Mouse (Mus musculus) inflammation-experienced regulatory T-cells, adult 6 months (primary cell): ENCODE data around the gene Msl1. TPM values are rescaled to one million over a fixed set of nuclear protein-coding genes. Genes with fewer than 3 reads are reported as not detected.

Source experiments
- ATAC-seq: one replicate; pipeline ENCODE4 v1.8.0; 2017
- polyA plus RNA-seq, 3 experiments: library from polyadenylated mRNA; unstranded; fragments of 100-300 nt; shearing (Covaris generic); gene quantifications; one replicate each; pipeline ENCODE4 v1.2.1; 2017

The Msl1 gene
- polyA plus RNA-seq, 3 experiments from 2014 or later, result 16.7 to 26.3 (median 20.4) TPM

GRCm38 (mm10) chr11:98849196-98849894 lies 54.0 kb downstream of the Msl1 start:
- no peak for ATAC-seq

DNA sequence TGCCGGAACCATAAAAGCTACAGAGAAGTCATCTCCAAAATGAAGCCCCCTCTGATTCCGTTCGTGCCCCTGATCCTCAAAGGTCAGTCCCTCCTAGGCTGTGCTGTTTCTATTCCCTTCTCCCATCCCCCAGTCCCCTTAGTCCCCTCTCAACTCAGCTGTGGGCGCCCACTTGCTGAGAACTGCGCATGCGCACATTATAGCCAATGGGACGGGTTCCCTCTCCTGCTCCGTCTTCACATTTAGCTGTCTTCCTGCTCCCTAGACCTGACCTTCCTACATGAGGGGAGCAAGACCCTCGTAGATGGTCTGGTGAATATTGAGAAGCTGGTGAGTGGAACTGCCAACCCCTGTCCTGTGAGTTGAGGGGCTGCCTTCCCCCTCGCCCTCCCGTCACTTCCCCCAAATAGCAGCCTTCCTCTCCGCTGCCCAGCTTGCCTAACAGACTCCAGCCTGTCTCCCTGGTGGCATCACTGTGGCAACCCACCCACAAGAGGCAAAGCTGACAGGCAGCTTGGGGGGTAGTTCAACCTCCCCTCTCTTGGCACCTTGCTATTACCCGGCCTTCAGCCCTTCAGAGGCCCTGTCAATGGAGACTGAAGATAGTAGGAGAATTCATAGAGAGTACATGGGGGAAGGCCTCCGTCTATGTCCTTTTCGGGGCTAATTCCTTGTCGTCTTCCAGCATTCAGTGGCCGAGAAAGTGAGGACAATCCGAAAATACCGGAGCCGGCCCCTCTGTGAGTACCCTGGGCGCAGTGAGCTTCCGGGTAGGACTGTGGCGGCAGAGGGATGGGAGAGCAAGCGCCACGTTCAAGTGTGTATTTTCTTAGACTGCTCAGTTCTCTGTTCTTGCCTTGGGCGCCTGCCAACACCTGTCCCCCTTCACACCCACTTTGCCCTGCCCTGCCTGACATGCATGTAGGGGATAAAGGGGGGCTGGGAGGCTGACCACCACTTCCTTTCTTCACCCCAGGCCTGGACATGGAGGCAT lies 55.1 kb downstream of the Msl1 start:
- no peak for ATAC-seq

DNA sequence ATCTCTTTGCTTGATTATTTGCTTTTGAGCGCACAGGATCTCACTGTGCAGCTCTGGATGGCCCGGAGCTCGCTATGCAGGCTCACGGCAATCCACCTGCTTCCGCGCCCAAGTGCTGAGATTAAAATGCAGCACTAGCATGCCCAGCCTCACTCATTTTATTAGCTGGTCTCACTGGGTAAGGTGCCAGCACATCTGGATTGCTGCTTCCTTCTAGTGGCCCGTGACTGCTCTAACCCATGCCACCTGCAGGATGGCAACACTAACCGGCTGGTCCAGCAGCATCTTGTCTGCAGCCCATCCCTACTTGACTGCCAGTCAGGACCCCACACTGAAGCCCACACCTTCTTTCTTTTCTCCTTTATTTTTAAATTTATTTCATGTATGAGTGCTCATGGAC lies 58.8 kb downstream of the Msl1 start:
- ATAC-seq, result no peak

- ATAC-seq, result no peak
Measured at GRCm38 (mm10) chr11:98854659-98855058, 59.3 kb downstream of the Msl1 start.

Other genes starting within 250 kb of the Msl1 start
- 100 to 1,000 TPM in 1 of 3 experiments, 10 to 100 TPM in 2; 75.8 to 102 (median 78.8) TPM for gene Ikzf3, start 249.5 kb upstream of the Msl1 start, polyA plus RNA-seq
- 1 to 10 TPM; 3.4 to 5.0 (median 4.3) TPM for gene Zpbp2, start 244.4 kb upstream of the Msl1 start, polyA plus RNA-seq
- 10 to 100 TPM; 23.6 to 31.0 (median 30.7) TPM for gene Ormdl3, start 208.1 kb upstream of the Msl1 start, polyA plus RNA-seq
- not detected for gene Lrrc3c, start 197.2 kb upstream of the Msl1 start, polyA plus RNA-seq
- 10 to 100 TPM in 2 of 3 experiments, 1 to 10 TPM in 1; 1.3 to 14.8 (median 10.7) TPM for gene Gm12355, start 169.9 kb upstream of the Msl1 start, polyA plus RNA-seq
- gene Gsdma3, start 169.2 kb upstream of the Msl1 start, polyA plus RNA-seq, result not detected
- gene Gsdma2, start 148.8 kb upstream of the Msl1 start, polyA plus RNA-seq, result not detected
- gene Gsdma, start 131.2 kb upstream of the Msl1 start, polyA plus RNA-seq, result not detected
- gene Psmd3, start 113.0 kb upstream of the Msl1 start, polyA plus RNA-seq, result 10 to 100 TPM; 12.9 to 20.6 (median 15.5) TPM
- gene Csf3, start 94.3 kb upstream of the Msl1 start, polyA plus RNA-seq, result not detected
- gene Med24, start 66.1 kb upstream of the Msl1 start, polyA plus RNA-seq, result 10 to 100 TPM; 23.8 to 32.5 (median 28.3) TPM
- gene Thra, start 54.9 kb upstream of the Msl1 start, polyA plus RNA-seq, result 1 to 10 TPM; 1.3 to 6.3 (median 5.2) TPM
- gene Nr1d1, start 20.2 kb upstream of the Msl1 start, polyA plus RNA-seq, result 1 to 10 TPM; 6.5 to 8.4 (median 7.3) TPM
- gene Casc3, start 9.4 kb downstream of the Msl1 start, polyA plus RNA-seq, result 10 to 100 TPM in 2 of 3 experiments, 1 to 10 TPM in 1; 8.7 to 14.8 (median 11.6) TPM
- under 1 TPM in 2 of 3 experiments, not detected in 1; 0.32 to 0.63 TPM for gene Rapgefl1, start 41.3 kb downstream of the Msl1 start, polyA plus RNA-seq
- gene Wipf2, start 68.1 kb downstream of the Msl1 start, polyA plus RNA-seq, result 10 to 100 TPM; 10.4 to 15.1 (median 14.2) TPM
- gene Cdc6, start 112.3 kb downstream of the Msl1 start, polyA plus RNA-seq, result 10 to 100 TPM in 1 of 3 experiments, 1 to 10 TPM in 2; 5.1 to 40.6 (median 5.2) TPM
- 1 to 10 TPM; 7.4 to 8.1 (median 7.6) TPM for gene Rara, start 132.3 kb downstream of the Msl1 start, polyA plus RNA-seq
- not detected for gene Gjd3, start 187.5 kb downstream of the Msl1 start, polyA plus RNA-seq
- 100 to 1,000 TPM in 1 of 3 experiments, 10 to 100 TPM in 2; 34.9 to 332 (median 36.3) TPM for gene Top2a, start 228.7 kb downstream of the Msl1 start, polyA plus RNA-seq
- 10 to 100 TPM in 2 of 3 experiments, under 1 TPM in 1; 0.09 to 20.6 (median 14.8) TPM for gene Igfbp4, start 245.7 kb downstream of the Msl1 start, polyA plus RNA-seq